Mouse (Mus musculus): Measurements from ENCODE around the gene Twist2. TPM values are rescaled to one million over a fixed set of nuclear protein-coding genes. Genes with fewer than 3 reads are reported as not detected.

Twist2 gene
- polyA plus RNA-seq, 1 experiment from 2014 or later, result 6.5 TPM

- WGBS (ENCODE audit: insufficient replicate concordance), result 15% methylated on average over 3 of the region's 3 CpGs
- Histone ChIP-seq H3K9me3 (replicated peaks; ENCODE audit: control insufficient read depth, low read length) (no peaks in the 10 kb centered on the region), H3K4me3 (ENCODE audit: low read depth, low read length) (no peak overlapping the region), H3K4me1 (ENCODE audit: control insufficient read depth, insufficient read depth, low read length) (peaks cover 26% of the 10 kb centered on the region), H3K4me2 (no peak overlapping the region), H3K36me3 (ENCODE audit: control insufficient read depth, insufficient read depth, low read length) (no peaks in the 10 kb centered on the region), H3K27me3 (ENCODE audit: control insufficient read depth, insufficient read depth, low read length) (no peaks in the 10 kb centered on the region), H3K9ac (ENCODE audit: low read depth, low read length) (no peak overlapping the region), H3K27ac (ENCODE audit: low read depth, low read length) (no peak overlapping the region)
- no peak for ATAC-seq (replicated peaks; ENCODE audit: insufficient number of reproducible peaks, low FRiP score, low TSS enrichment)
Measured at GRCm38 (mm10) chr1:91823530-91823929, 22.3 kb downstream of the Twist2 start.

DNA sequence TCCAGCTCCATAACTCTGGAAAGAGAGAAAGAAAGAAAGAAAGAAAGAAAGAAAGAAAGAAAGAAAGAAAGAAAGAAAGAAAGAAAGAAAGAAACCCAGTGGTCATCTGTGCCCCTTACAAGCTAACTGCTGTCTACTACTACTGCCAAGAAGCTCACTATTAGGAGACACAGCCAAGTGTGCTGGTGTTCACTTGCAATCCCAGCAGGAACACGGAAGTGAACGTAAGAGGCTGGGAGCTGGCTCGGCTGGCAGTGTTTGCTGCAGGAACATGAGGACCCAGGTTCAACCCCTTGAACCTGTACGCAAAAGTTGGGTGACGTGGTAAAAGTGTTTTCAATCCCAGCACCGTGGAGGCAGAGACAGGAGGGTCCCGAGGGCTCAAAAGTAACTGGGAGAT lies 22.7 kb downstream of the Twist2 start:
- Histone ChIP-seq H3K4me2 (no peak overlapping the region), H3K4me3 (ENCODE audit: low read depth, low read length) (no peak overlapping the region), H3K9me3 (replicated peaks; ENCODE audit: control insufficient read depth, low read length) (no peaks in the 10 kb centered on the region), H3K27me3 (ENCODE audit: control insufficient read depth, insufficient read depth, low read length) (no peaks in the 10 kb centered on the region), H3K27ac (ENCODE audit: low read depth, low read length) (no peak overlapping the region), H3K36me3 (ENCODE audit: control insufficient read depth, insufficient read depth, low read length) (no peaks in the 10 kb centered on the region), H3K9ac (ENCODE audit: low read depth, low read length) (no peak overlapping the region), H3K4me1 (ENCODE audit: control insufficient read depth, insufficient read depth, low read length) (peaks cover 26% of the 10 kb centered on the region)
- WGBS (ENCODE audit: insufficient replicate concordance), result 75% methylated on average over 7 of the region's 7 CpGs
- ATAC-seq (replicated peaks; ENCODE audit: insufficient number of reproducible peaks, low FRiP score, low TSS enrichment), result no peak

GRCm38 (mm10) chr1:91825261-91825660 lies 24.0 kb downstream of the Twist2 start:
- H3K27ac ChIP-seq (ENCODE audit: low read depth, low read length), result 0 out of 2 replicates have a peak overlapping the region, but pooled peaks have one; percentile 15
- no peak for ATAC-seq (replicated peaks; ENCODE audit: insufficient number of reproducible peaks, low FRiP score, low TSS enrichment)
- H3K4me1 ChIP-seq (ENCODE audit: control insufficient read depth, insufficient read depth, low read length), result peaks cover 29% of the 10 kb centered on the region
- 10% methylated on average over 4 of the region's 4 CpGs for WGBS (ENCODE audit: insufficient replicate concordance)
- no peak overlapping the region for H3K4me3 ChIP-seq (ENCODE audit: low read depth, low read length)
- no peaks in the 10 kb centered on the region for H3K36me3 ChIP-seq (ENCODE audit: control insufficient read depth, insufficient read depth, low read length)
- no peak overlapping the region for H3K9ac ChIP-seq (ENCODE audit: low read depth, low read length)
- H3K27me3 ChIP-seq (ENCODE audit: control insufficient read depth, insufficient read depth, low read length), result no peaks in the 10 kb centered on the region
- H3K4me2 ChIP-seq, result no peak overlapping the region
- no peaks in the 10 kb centered on the region for H3K9me3 ChIP-seq (replicated peaks; ENCODE audit: control insufficient read depth, low read length)

DNA sequence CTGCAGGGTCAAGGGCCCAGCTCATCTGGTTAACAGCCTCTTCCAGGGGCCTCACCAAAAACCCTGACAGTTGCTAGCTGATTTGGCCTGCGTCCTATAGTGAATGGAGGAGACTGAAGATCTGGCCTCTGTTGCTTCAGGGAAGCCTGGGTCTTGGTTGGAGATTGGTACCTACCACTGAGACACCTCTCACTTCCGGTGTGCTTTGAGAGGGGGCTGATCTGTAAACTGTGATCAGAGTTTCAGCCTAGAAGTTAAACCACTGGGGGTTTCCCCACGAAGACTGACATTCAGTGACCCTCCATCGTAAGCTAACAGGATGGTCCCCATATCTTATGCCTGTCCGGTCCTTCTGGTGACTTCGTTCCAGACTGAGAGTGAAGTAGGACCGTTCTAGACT lies 30.7 kb downstream of the Twist2 start:
- no peaks in the 10 kb centered on the region for H3K9me3 ChIP-seq (replicated peaks; ENCODE audit: control insufficient read depth, low read length)
- 82% methylated on average over 7 of the region's 7 CpGs for WGBS (ENCODE audit: insufficient replicate concordance)
- H3K4me1 ChIP-seq (ENCODE audit: control insufficient read depth, insufficient read depth, low read length), result peaks cover 18% of the 10 kb centered on the region
- H3K4me2 ChIP-seq, result no peak overlapping the region
- H3K27ac ChIP-seq (ENCODE audit: low read depth, low read length), result no peak overlapping the region
- H3K4me3 ChIP-seq (ENCODE audit: low read depth, low read length), result no peak overlapping the region
- H3K9ac ChIP-seq (ENCODE audit: low read depth, low read length), result no peak overlapping the region
- no peak for ATAC-seq (replicated peaks; ENCODE audit: insufficient number of reproducible peaks, low FRiP score, low TSS enrichment)
- H3K27me3 ChIP-seq (ENCODE audit: control insufficient read depth, insufficient read depth, low read length), result no peaks in the 10 kb centered on the region
- no peaks in the 10 kb centered on the region for H3K36me3 ChIP-seq (ENCODE audit: control insufficient read depth, insufficient read depth, low read length)

DNA sequence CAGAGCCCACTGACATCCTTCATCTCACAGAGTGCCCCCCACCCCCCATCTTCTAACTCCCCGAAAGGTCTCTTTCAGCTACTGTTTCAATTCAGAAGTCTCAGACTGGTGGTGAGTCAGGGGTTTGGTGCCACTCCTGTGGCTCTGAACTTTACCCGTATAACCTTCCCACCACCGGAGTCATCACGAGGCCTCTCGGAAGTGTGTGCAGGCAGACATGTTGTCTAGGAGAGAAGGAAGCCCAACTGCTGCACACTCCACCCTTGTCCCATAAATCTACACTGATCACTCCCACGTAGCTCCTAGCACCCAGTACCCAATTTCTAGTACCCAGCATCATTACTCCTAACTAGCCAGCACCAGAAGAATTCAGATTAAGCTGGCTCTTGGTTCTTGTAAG lies 38.3 kb downstream of the Twist2 start:
- Histone ChIP-seq H3K4me3 (ENCODE audit: low read depth, low read length) (no peak overlapping the region), H3K9me3 (replicated peaks; ENCODE audit: control insufficient read depth, low read length) (no peaks in the 10 kb centered on the region), H3K27ac (ENCODE audit: low read depth, low read length) (no peak overlapping the region), H3K4me2 (no peak overlapping the region), H3K36me3 (ENCODE audit: control insufficient read depth, insufficient read depth, low read length) (no peaks in the 10 kb centered on the region), H3K4me1 (ENCODE audit: control insufficient read depth, insufficient read depth, low read length) (no peaks in the 10 kb centered on the region), H3K27me3 (ENCODE audit: control insufficient read depth, insufficient read depth, low read length) (no peaks in the 10 kb centered on the region), H3K9ac (ENCODE audit: low read depth, low read length) (no peak overlapping the region)
- ATAC-seq (replicated peaks; ENCODE audit: insufficient number of reproducible peaks, low FRiP score, low TSS enrichment), result no peak
- WGBS (ENCODE audit: insufficient replicate concordance), result 83% methylated on average over 6 of the region's 6 CpGs

DNA sequence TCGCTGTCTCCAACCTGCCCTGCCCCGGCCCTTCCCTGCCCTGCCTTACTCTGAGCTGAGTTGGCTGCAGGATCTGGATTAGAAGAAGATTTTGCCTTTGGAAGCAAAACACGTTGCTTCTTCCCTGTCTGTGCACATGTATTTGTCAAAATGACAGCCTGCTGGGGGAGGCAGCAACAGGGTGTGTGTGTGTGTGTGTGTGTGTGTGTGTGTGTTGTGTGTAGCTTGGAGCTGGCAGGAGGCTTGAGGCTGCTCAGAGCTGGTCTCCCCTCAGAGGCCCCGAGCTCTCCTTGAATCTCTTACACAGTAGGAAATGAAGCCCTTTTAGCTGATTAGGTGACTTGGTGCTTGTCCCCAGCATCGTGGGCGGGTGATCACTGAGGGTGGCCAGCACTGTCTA lies 38.7 kb downstream of the Twist2 start:
- Histone ChIP-seq H3K4me1 (ENCODE audit: control insufficient read depth, insufficient read depth, low read length) (no peaks in the 10 kb centered on the region), H3K9ac (ENCODE audit: low read depth, low read length) (no peak overlapping the region), H3K4me3 (ENCODE audit: low read depth, low read length) (no peak overlapping the region), H3K4me2 (no peak overlapping the region), H3K27me3 (ENCODE audit: control insufficient read depth, insufficient read depth, low read length) (no peaks in the 10 kb centered on the region), H3K36me3 (ENCODE audit: control insufficient read depth, insufficient read depth, low read length) (no peaks in the 10 kb centered on the region), H3K9me3 (replicated peaks; ENCODE audit: control insufficient read depth, low read length) (no peaks in the 10 kb centered on the region), H3K27ac (ENCODE audit: low read depth, low read length) (no peak overlapping the region)
- 58% methylated on average over 6 of the region's 6 CpGs for WGBS (ENCODE audit: insufficient replicate concordance)
- ATAC-seq (replicated peaks; ENCODE audit: insufficient number of reproducible peaks, low FRiP score, low TSS enrichment), result no peak

- H3K9ac ChIP-seq (ENCODE audit: low read depth, low read length), result no peak overlapping the region
- no peak overlapping the region for H3K4me2 ChIP-seq
- no peaks in the 10 kb centered on the region for H3K36me3 ChIP-seq (ENCODE audit: control insufficient read depth, insufficient read depth, low read length)
- H3K9me3 ChIP-seq (replicated peaks; ENCODE audit: control insufficient read depth, low read length), result no peaks in the 10 kb centered on the region
- 65% methylated on average over 4 of the region's 4 CpGs for WGBS (ENCODE audit: insufficient replicate concordance)
- H3K4me1 ChIP-seq (ENCODE audit: control insufficient read depth, insufficient read depth, low read length), result no peaks in the 10 kb centered on the region
- H3K27ac ChIP-seq (ENCODE audit: low read depth, low read length), result no peak overlapping the region
- H3K27me3 ChIP-seq (ENCODE audit: control insufficient read depth, insufficient read depth, low read length), result no peaks in the 10 kb centered on the region
- H3K4me3 ChIP-seq (ENCODE audit: low read depth, low read length), result no peak overlapping the region
- no peak for ATAC-seq (replicated peaks; ENCODE audit: insufficient number of reproducible peaks, low FRiP score, low TSS enrichment)
Measured at GRCm38 (mm10) chr1:91844236-91844635, 43.0 kb downstream of the Twist2 start.

- no peak overlapping the region for H3K4me3 ChIP-seq (ENCODE audit: low read depth, low read length)
- no peak overlapping the region for H3K4me2 ChIP-seq
- H3K36me3 ChIP-seq (ENCODE audit: control insufficient read depth, insufficient read depth, low read length), result no peaks in the 10 kb centered on the region
- H3K27ac ChIP-seq (ENCODE audit: low read depth, low read length), result no peak overlapping the region
- no peak overlapping the region for H3K9ac ChIP-seq (ENCODE audit: low read depth, low read length)
- no peaks in the 10 kb centered on the region for H3K4me1 ChIP-seq (ENCODE audit: control insufficient read depth, insufficient read depth, low read length)
- no peak for ATAC-seq (replicated peaks; ENCODE audit: insufficient number of reproducible peaks, low FRiP score, low TSS enrichment)
- no peaks in the 10 kb centered on the region for H3K9me3 ChIP-seq (replicated peaks; ENCODE audit: control insufficient read depth, low read length)
- WGBS (ENCODE audit: insufficient replicate concordance), result 60% methylated on average over 8 of the region's 8 CpGs
- H3K27me3 ChIP-seq (ENCODE audit: control insufficient read depth, insufficient read depth, low read length), result no peaks in the 10 kb centered on the region
Measured at GRCm38 (mm10) chr1:91844681-91845379, 43.6 kb downstream of the Twist2 start.

- H3K27ac ChIP-seq (ENCODE audit: low read depth, low read length), result no peak overlapping the region
- WGBS (ENCODE audit: insufficient replicate concordance), result 78% methylated on average over 9 of the region's 9 CpGs
- H3K4me2 ChIP-seq, result no peak overlapping the region
- H3K27me3 ChIP-seq (ENCODE audit: control insufficient read depth, insufficient read depth, low read length), result no peaks in the 10 kb centered on the region
- no peaks in the 10 kb centered on the region for H3K4me1 ChIP-seq (ENCODE audit: control insufficient read depth, insufficient read depth, low read length)
- H3K9me3 ChIP-seq (replicated peaks; ENCODE audit: control insufficient read depth, low read length), result no peaks in the 10 kb centered on the region
- ATAC-seq (replicated peaks; ENCODE audit: insufficient number of reproducible peaks, low FRiP score, low TSS enrichment), result no peak
- H3K4me3 ChIP-seq (ENCODE audit: low read depth, low read length), result no peak overlapping the region
- no peak overlapping the region for H3K9ac ChIP-seq (ENCODE audit: low read depth, low read length)
- H3K36me3 ChIP-seq (ENCODE audit: control insufficient read depth, insufficient read depth, low read length), result no peaks in the 10 kb centered on the region
Measured at GRCm38 (mm10) chr1:91845380-91845957, 44.2 kb downstream of the Twist2 start.
